Mouse (Mus musculus) lung, embryonic 15.5 days (tissue): ENCODE results near the gene Cdh4. TPM values are rescaled to one million over a fixed set of nuclear protein-coding genes. Genes with fewer than 3 reads are reported as not detected.

ENCODE experiments used
- ATAC-seq: fragments of 200-750 bp; cut with Nextera tagmentation; 2 replicates; pipeline ENCODE4 v1.8.0; 2017; ENCODE audit warnings: moderate number of reproducible peaks, borderline replicate concordance; ENCODE audit not compliant: low FRiP score, low TSS enrichment; ENCODE audit errors: extremely low read depth
- H3K27ac ChIP-seq: fragments of 300-500 bp; sonication (generic); 2 replicates; pipeline ENCODE4 v1.5.1; 2015; ENCODE audit warnings: moderate library complexity, mild to moderate bottlenecking, inconsistent platforms
- H3K27me3 ChIP-seq: fragments of 300-500 bp; sonication (generic); 2 replicates; pipeline ENCODE4 v1.6.1; 2015; ENCODE audit warnings: inconsistent platforms
- H3K36me3 ChIP-seq: fragments of 300-500 bp; sonication (generic); 2 replicates; pipeline ENCODE4 v1.6.1; 2015; ENCODE audit warnings: inconsistent platforms
- H3K4me1 ChIP-seq: fragments of 300-500 bp; sonication (generic); 2 replicates; pipeline ENCODE4 v1.6.1; 2015; ENCODE audit warnings: inconsistent platforms
- H3K4me2 ChIP-seq: fragments of 300-500 bp; sonication (generic); 2 replicates; pipeline ENCODE4 v1.6.1; 2015; ENCODE audit warnings: inconsistent platforms, mild to moderate bottlenecking, moderate library complexity
- H3K4me3 ChIP-seq: fragments of 300-500 bp; sonication (generic); 2 replicates; pipeline ENCODE4 v1.5.1; 2015; ENCODE audit warnings: mild to moderate bottlenecking, inconsistent platforms
- H3K9ac ChIP-seq: fragments of 300-500 bp; sonication (generic); 2 replicates; pipeline ENCODE4 v1.6.1; 2015; ENCODE audit warnings: inconsistent platforms
- H3K9me3 ChIP-seq: fragments of 300-500 bp; sonication (generic); 2 replicates; pipeline ENCODE4 v1.6.1; 2016; ENCODE audit warnings: inconsistent platforms
- WGBS: fragments of 180-500 bp; shearing (Covaris S2); methylation state at CpG from one replicate; pipeline ENCODE4 v1.1.7; 2015; 5-methylcytosine and 5-hydroxymethylcytosine counted together
- polyA plus RNA-seq: library from polyadenylated mRNA; unstranded; fragments of >200 nt; fragmentation: Nextera tagmentation; extraction: Ambion mirVana; gene quantifications from 2 replicates; pipeline ENCODE4 v1.2.1, GENCODE M21; 2015

The Cdh4 gene
- polyA plus RNA-seq, 1 experiment from 2014 or later: 7.3 TPM

DNA sequence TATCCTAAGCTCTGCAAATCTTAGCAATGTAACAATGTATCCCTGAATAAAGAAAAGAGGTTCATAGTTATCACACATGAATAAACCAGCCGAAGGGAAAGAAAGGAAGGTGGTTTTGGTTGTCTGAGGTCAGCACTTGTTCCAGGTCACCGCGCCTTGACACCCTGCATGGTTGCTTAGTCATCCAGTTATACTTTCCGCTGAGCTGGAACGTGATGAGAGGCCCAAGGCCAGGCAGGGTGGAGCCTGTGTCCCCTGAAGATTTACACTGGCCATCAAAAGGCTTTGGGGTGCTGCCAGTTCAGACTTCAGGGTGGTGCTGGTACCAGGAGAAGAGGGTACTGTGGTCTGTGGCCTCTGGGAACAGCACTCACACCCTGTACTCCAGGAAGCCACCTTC is 105.4 kb downstream of the Cdh4 start:
- ATAC-seq: no peak
- Histone ChIP-seq H3K4me2 (no peak overlapping the region), H3K9me3 (no peaks in the 10 kb centered on the region), H3K4me1 (no peaks in the 10 kb centered on the region), H3K9ac (no peak overlapping the region), H3K36me3 (no peaks in the 10 kb centered on the region), H3K27ac (no peak overlapping the region), H3K4me3 (no peak overlapping the region), H3K27me3 (no peaks in the 10 kb centered on the region)
- 76% methylated on average over 5 of the region's 5 CpGs for WGBS

GRCm38 (mm10) chr2:179555928-179556327 is 113.7 kb downstream of the Cdh4 start:
- H3K27ac ChIP-seq: no peak overlapping the region
- no peak overlapping the region for H3K4me3 ChIP-seq
- ATAC-seq: no peak
- 73% methylated on average over 4 of the region's 4 CpGs for WGBS
- H3K4me1 ChIP-seq: no peaks in the 10 kb centered on the region
- no peaks in the 10 kb centered on the region for H3K27me3 ChIP-seq
- H3K4me2 ChIP-seq: no peak overlapping the region
- no peaks in the 10 kb centered on the region for H3K9me3 ChIP-seq
- no peaks in the 10 kb centered on the region for H3K36me3 ChIP-seq
- no peak overlapping the region for H3K9ac ChIP-seq

GRCm38 (mm10) chr2:179562350-179562749 is 120.1 kb downstream of the Cdh4 start:
- H3K27me3 ChIP-seq: no peaks in the 10 kb centered on the region

GRCm38 (mm10) chr2:179565611-179566010 is 123.4 kb downstream of the Cdh4 start:
- H3K4me1 ChIP-seq: no peaks in the 10 kb centered on the region
- no peaks in the 10 kb centered on the region for H3K27me3 ChIP-seq
- no peak overlapping the region for H3K9ac ChIP-seq
- WGBS: 8% methylated on average over 12 of the region's 12 CpGs
- H3K4me3 ChIP-seq: no peak overlapping the region
- ATAC-seq: no peak
- no peak overlapping the region for H3K4me2 ChIP-seq
- no peaks in the 10 kb centered on the region for H3K36me3 ChIP-seq
- H3K9me3 ChIP-seq: no peaks in the 10 kb centered on the region
- H3K27ac ChIP-seq: no peak overlapping the region

More at GRCm38 (mm10) chr2:179562350-179562749, 120.1 kb downstream of the Cdh4 start:
- ATAC-seq: no peak
- no peaks in the 10 kb centered on the region for H3K4me1 ChIP-seq
- no peak overlapping the region for H3K4me3 ChIP-seq
- WGBS: 69% methylated on average over 2 of the region's 2 CpGs
- no peaks in the 10 kb centered on the region for H3K36me3 ChIP-seq
- no peak overlapping the region for H3K4me2 ChIP-seq
- no peak overlapping the region for H3K9ac ChIP-seq
- no peak overlapping the region for H3K27ac ChIP-seq
- no peaks in the 10 kb centered on the region for H3K9me3 ChIP-seq

DNA sequence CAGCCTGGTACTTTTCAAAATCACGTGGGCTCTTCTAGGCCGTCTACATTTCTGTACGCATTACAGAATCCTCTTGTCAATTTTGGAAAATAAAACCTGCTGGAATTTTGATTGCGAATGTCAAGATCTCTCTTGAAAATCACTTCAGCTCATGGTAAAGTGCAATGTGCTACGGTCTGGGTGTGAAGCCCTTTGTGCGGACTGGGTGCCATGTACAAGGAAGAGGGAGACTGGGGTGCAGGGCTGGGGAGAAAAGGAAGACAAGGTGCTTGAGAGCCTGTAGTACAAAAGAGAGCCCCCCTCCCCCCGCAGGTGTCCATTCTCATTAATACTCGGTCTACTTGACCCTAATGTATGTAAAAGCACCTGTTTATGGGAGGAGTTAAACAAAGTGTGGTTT is 125.7 kb downstream of the Cdh4 start:
- Histone ChIP-seq H3K9me3 (no peaks in the 10 kb centered on the region), H3K36me3 (no peaks in the 10 kb centered on the region), H3K27me3 (no peaks in the 10 kb centered on the region), H3K4me2 (no peak overlapping the region), H3K27ac (no peak overlapping the region), H3K4me1 (peaks cover 4% of the 10 kb centered on the region; the same call in 1 of the 2 replicates), H3K4me3 (no peak overlapping the region), H3K9ac (no peak overlapping the region)
- ATAC-seq: no peak
- WGBS: 70% methylated on average over 8 of the region's 8 CpGs

DNA sequence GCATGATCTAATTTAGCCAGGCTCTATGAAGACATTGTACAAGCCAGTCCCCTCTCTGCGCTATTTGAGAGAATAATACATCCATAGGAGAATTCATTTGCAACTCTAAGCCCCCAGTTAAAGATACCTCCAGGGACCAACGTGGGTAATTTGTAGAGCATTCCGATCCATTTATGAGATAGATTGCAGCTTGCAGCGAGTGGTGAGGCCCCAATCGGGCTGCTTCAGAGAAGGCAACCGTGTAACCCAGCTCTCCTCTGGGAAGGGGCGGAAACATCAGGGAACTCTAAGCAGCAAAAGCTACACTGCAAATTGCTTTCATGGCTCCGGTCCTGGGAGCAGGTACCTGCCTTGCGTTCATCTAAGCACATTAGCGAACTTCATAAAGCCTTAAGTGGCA is 126.9 kb downstream of the Cdh4 start:
- ATAC-seq: no peak
- Histone ChIP-seq H3K36me3 (no peaks in the 10 kb centered on the region), H3K4me3 (no peak overlapping the region), H3K9ac (no peak overlapping the region), H3K27ac (no peak overlapping the region), H3K27me3 (no peaks in the 10 kb centered on the region), H3K4me2 (no peak overlapping the region), H3K4me1 (peaks cover 4% of the 10 kb centered on the region; the same call in 1 of the 2 replicates), H3K9me3 (no peaks in the 10 kb centered on the region)
- WGBS: 43% methylated on average over 10 of the region's 10 CpGs

DNA sequence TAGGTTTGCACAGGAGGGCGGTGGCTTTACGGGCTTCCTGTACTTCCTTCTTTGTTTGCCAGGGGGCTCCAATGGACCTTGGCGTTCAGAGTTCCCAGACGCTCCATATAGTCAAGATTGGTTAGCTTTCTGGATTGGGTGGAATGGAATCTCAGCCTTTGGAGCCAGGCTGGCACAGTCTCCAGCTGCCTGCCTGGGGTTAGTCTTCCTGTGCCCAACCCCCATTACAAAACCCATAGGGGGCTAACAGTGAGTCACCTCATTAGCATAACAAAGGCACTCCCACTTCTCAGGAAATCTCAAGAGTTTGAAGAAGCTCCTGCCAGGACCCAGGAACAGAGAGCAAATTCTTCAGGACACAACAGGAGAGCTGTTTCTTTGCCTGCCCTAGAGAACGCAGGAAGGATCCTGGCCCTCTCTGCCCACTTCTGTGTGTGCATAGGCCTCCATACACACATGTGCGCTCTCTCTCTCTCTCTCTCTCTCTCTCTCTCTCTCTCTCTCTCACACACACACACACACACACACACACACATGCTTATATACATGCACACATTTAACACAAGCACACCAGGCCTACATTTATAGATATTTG is 129.0 kb downstream of the Cdh4 start:
- peaks cover 4% of the 10 kb centered on the region; the same call in 1 of the 2 replicates for H3K4me1 ChIP-seq
- H3K36me3 ChIP-seq: no peaks in the 10 kb centered on the region
- H3K27ac ChIP-seq: no peak overlapping the region
- no peak overlapping the region for H3K9ac ChIP-seq
- 19% methylated on average over 6 of the region's 6 CpGs for WGBS
- H3K4me2 ChIP-seq: no peak overlapping the region
- no peak overlapping the region for H3K4me3 ChIP-seq
- no peak for ATAC-seq
- H3K9me3 ChIP-seq: no peaks in the 10 kb centered on the region
- H3K27me3 ChIP-seq: no peaks in the 10 kb centered on the region

DNA sequence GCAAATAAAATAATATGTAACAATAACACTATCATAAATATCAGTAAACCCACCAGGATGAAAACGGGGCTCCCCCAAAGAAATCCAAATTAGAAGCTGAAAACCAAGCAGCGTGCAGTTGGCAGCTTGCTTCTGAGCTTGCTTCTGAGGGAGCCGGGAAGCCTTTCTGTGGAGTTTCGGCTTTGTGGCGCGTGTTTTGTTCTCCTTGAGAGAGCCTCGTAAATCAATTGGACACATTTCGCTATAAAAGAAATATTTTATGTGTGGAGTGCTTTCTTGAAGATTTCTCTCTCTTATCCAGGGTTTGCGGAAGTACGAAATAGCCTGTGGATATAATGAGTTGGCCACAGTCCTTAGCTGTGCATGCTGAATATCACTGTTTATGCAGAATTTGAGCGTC is 131.1 kb downstream of the Cdh4 start:
- WGBS: 73% methylated on average over 11 of the region's 11 CpGs
- H3K9ac ChIP-seq: no peak overlapping the region
- ATAC-seq: no peak

GRCm38 (mm10) chr2:179573786-179574185 is 131.6 kb downstream of the Cdh4 start:
- Histone ChIP-seq H3K4me1 (peaks cover 4% of the 10 kb centered on the region; the same call in 1 of the 2 replicates), H3K9me3 (no peaks in the 10 kb centered on the region), H3K27me3 (no peaks in the 10 kb centered on the region), H3K9ac (no peak overlapping the region), H3K4me3 (no peak overlapping the region), H3K36me3 (no peaks in the 10 kb centered on the region), H3K27ac (no peak overlapping the region), H3K4me2 (no peak overlapping the region)
- no peak for ATAC-seq
- 74% methylated on average over 6 of the region's 6 CpGs for WGBS

More for the DNA sequence above, 131.1 kb downstream of the Cdh4 start:
- Histone ChIP-seq H3K36me3 (no peaks in the 10 kb centered on the region), H3K27me3 (no peaks in the 10 kb centered on the region), H3K4me3 (no peak overlapping the region), H3K4me2 (no peak overlapping the region), H3K9me3 (no peaks in the 10 kb centered on the region), H3K27ac (no peak overlapping the region), H3K4me1 (peaks cover 4% of the 10 kb centered on the region; the same call in 1 of the 2 replicates)

DNA sequence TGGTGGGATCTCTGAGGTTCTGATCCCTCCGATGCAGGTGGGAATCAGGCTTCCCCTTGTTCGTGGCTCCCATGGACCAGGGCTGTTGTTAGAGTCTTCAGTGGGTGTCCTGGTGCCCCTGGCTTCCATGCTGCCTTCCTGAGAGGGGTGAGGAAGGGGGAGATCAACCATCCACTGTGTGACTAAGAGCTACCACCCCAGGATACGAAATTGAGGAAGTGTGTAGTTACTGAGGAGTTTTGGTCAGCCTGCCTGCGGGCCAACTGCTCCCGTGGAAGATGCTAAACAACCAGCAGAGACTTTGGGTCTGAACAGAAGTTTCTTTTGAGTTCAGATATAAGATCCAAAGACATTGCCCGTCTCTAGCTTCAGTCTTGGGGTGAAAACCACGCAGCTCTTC is 133.4 kb downstream of the Cdh4 start:
- WGBS: 80% methylated on average over 7 of the region's 7 CpGs
- H3K27ac ChIP-seq: no peak overlapping the region
- H3K4me2 ChIP-seq: no peak overlapping the region
- H3K27me3 ChIP-seq: no peaks in the 10 kb centered on the region
- no peak overlapping the region for H3K4me3 ChIP-seq
- no peaks in the 10 kb centered on the region for H3K36me3 ChIP-seq
- no peaks in the 10 kb centered on the region for H3K9me3 ChIP-seq
- H3K4me1 ChIP-seq: peaks cover 4% of the 10 kb centered on the region; the same call in 1 of the 2 replicates
- H3K9ac ChIP-seq: no peak overlapping the region
- ATAC-seq: no peak

DNA sequence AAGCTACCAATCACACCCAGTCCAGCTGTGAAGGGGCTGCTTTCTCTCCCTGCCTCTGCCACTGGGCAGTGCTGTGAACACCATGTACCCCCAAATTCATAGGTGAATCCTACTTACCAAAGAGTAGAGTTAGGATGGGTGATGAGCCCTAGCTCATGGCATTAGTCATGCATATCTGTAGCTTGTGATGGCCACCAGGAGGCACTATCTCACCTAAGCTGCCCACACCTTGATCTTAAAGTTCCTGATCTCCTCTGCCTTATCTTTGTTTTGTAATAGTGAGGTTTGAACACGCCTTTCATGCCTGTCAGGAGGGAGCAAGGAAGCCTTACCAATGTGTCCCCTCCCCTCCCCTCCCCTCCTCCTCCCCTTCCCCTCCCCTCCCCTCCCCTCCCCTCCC is 134.0 kb downstream of the Cdh4 start:
- Histone ChIP-seq H3K27ac (no peak overlapping the region), H3K4me1 (peaks cover 1% of the 10 kb centered on the region; the same call in 1 of the 2 replicates), H3K9ac (no peak overlapping the region), H3K4me3 (no peak overlapping the region), H3K36me3 (no peaks in the 10 kb centered on the region), H3K4me2 (no peak overlapping the region), H3K27me3 (no peaks in the 10 kb centered on the region), H3K9me3 (no peaks in the 10 kb centered on the region)
- no peak for ATAC-seq
- 40% methylated on average over 1 of the region's 1 CpGs for WGBS

- H3K4me1 ChIP-seq: no peaks in the 10 kb centered on the region
- H3K4me2 ChIP-seq: no peak overlapping the region
- ATAC-seq: no peak
- 73% methylated on average over 3 of the region's 3 CpGs for WGBS
- no peaks in the 10 kb centered on the region for H3K36me3 ChIP-seq
- H3K27ac ChIP-seq: no peak overlapping the region
- H3K9me3 ChIP-seq: no peaks in the 10 kb centered on the region
- H3K27me3 ChIP-seq: no peaks in the 10 kb centered on the region
- H3K9ac ChIP-seq: no peak overlapping the region
- no peak overlapping the region for H3K4me3 ChIP-seq
Observed at GRCm38 (mm10) chr2:179578329-179578728, 136.1 kb downstream of the Cdh4 start.

GRCm38 (mm10) chr2:179578842-179579241 is 136.6 kb downstream of the Cdh4 start:
- H3K4me2 ChIP-seq: no peak overlapping the region
- no peak for ATAC-seq
- WGBS: 67% methylated on average over 11 of the region's 11 CpGs
- no peaks in the 10 kb centered on the region for H3K9me3 ChIP-seq
- no peak overlapping the region for H3K9ac ChIP-seq
- H3K4me1 ChIP-seq: no peaks in the 10 kb centered on the region
- no peaks in the 10 kb centered on the region for H3K36me3 ChIP-seq
- no peak overlapping the region for H3K4me3 ChIP-seq
- H3K27ac ChIP-seq: no peak overlapping the region
- no peaks in the 10 kb centered on the region for H3K27me3 ChIP-seq
